Mouse (Mus musculus) c-Kit-positive CD71-positive TER-119-negative erythroid progenitor cells, embryonic 14.5 days (primary cell): Measurements from ENCODE around the gene Slc30a4.

Experiments
- DNase-seq: peaks from one replicate; pipeline ENCODE4 v3.0.0-alpha.2; 2013; ENCODE audit warnings: low read depth

The Slc30a4 gene

DNA sequence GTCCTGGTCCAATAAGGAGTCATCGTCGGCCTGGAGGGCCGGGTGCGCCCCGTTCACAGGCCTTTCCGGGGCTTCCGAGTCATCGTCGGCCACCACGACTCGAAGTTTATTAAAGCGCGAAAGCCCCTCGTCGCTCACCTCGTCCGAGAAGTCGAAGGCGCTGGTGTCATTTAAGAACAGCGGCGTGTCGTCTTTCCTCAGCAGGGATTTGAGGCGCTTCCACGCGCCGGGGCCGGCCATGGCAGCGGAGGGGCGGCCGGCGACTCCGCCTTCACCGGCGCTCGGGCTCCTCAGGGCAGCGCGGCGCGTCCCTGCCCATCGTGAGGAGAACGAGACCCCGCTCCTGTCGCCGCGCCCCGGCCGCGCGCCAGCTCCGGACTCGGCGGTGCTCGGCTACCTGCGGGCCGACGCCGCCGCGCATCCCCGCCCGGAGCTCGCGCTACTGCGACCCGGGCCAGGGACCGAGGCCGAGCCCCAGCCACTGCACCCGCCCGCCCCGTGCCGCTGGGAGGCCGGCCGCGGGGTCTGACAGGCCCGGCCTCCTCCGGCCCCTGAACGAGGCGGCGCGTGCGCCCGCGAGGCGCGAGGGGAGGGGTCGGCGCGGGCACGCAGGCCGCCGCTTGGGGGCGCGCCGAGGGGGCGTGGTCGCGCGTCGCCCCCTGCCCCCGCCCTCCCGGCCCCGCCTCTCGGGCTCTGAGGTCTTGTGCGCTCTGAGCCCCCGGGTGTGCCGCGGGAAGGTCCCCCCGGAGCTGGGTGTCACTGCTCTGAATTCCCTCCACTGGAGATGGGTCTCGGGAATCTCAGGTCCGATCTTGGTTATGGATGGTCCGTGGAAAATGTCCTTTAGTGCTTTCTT lies at the start of gene Slc30a4:
TSS of gene Slc30a4 (minus strand) at position 483 of the 856 bp plus-strand sequence.
- DNase-seq: no peak

GRCm38 (mm10) chr2:122746461-122746860 lies 44.0 kb upstream of the Slc30a4 start:
- DNase-seq: no peak

- peak; percentile 10 for DNase-seq
These were observed 36.6 kb upstream of the Slc30a4 start for GRCm38 (mm10) chr2:122739023-122739422.

DNA sequence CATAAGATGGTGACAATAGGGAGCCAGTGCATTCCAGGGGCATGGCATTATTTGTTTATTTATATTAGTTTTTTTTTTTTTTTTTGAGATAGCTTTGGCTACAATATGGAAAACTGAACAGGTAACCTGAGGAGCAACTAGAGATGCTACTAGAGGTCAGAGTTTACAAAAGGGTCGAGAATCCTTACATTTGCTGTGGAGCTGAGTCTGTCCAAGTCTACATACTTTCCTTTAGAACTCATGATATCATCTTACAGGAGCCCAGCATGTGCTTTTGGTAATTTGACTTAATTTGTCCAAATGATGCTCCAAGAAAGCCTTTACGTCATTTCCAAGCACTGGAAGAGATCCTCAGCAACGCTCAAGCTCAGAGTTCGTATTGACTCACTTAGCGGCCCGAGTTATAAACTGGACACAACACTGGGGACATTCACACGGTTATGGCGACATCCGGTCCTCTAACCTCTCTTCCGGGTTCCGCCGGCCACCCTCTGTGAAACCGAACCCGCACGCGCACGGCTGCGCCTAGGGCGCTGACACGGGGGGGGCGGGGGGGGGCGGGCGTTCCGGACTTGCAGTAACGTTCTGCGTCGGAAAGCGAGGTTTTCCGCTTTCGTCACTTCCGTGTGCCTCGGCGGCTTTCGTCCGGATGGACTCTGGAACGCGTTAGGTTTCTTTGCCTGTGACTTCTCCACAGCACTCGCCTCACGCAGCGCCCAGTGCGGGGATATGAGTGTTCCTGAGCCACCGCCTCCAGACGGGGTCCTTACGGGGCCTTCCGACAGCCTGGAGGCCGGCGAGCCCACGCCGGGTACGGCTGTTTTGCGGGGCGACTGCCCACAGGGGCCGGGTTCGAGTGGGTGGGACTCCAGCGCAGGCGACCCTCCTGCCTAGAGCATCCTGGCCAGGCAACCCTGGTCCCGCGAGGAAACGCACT lies 35.7 kb upstream of the Slc30a4 start, which contains the start of gene Bloc1s6:
TSS of gene Bloc1s6 (plus strand) at position 610 of the 937 bp plus-strand sequence.
- peak; percentile 85 for DNase-seq

DNA sequence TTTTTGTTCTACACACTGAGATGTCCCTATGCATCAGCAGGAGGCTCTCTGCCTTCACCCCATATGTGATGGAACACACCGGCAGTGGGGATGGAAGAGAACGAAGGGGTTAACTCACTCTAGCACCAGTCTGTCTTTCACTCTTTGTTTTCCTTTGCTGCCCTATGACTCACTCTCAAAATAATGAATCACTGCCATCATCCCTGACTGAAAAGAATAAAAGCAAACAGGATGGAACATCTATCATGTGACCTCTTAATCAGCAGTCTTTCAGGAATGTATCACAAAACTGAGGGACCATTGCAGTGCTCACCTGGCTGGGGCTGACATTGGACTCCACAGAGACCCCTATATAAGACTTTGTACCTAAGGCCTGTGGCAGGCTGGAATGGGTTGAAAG lies 29.0 kb upstream of the Slc30a4 start:
- no peak for DNase-seq

GRCm38 (mm10) chr2:122725604-122726003 lies 23.1 kb upstream of the Slc30a4 start:
- peak; percentile 20 for DNase-seq

GRCm38 (mm10) chr2:122720564-122720963 lies 18.1 kb upstream of the Slc30a4 start:
- no peak for DNase-seq

DNA sequence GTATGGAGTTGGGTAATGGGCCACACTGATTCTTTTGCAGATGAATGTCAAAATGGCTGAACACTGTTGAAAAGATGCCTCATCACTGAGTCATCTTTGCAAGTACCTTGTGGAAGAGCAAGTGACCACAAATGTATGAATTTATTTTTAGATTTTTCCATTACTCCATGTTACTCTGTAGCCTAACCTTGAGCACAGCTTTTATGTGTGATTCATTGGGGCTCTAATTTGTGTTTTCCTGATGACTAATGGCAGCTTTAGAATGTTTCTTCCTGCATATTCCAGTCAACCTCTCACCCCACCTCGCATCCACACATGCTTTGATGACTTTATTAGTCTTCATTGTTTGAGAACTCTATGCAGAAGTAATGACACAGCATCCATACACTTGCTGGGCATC lies 16.8 kb upstream of the Slc30a4 start:
- DNase-seq: no peak

GRCm38 (mm10) chr2:122716301-122716842 lies 13.9 kb upstream of the Slc30a4 start:
- DNase-seq: no peak

GRCm38 (mm10) chr2:122715148-122715692 lies 12.8 kb upstream of the Slc30a4 start:
- no peak for DNase-seq

- DNase-seq: no peak
These were observed 10.4 kb upstream of the Slc30a4 start for GRCm38 (mm10) chr2:122712848-122713247.

DNA sequence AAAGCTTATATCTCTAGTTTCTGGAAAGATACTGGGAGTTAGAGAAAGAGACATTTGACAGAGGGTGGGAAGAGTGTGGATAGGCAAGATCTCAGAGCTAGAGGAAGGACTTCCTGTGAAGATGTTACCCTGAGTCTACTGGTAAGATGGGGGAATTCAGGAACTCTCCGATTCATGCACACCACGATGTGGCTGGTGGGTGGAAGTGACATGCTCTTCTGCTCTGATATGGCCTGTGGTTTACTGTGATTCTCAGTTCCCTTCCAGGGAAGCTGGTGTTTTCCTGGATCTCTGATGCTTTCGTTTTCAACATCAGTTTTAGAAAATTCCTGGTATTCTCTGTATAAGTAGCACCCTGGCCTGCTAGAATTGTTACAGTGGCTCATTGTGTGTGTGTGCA lies 9.4 kb upstream of the Slc30a4 start:
- no peak for DNase-seq

GRCm38 (mm10) chr2:122709156-122709555 lies 6.7 kb upstream of the Slc30a4 start:
- no peak for DNase-seq

DNA sequence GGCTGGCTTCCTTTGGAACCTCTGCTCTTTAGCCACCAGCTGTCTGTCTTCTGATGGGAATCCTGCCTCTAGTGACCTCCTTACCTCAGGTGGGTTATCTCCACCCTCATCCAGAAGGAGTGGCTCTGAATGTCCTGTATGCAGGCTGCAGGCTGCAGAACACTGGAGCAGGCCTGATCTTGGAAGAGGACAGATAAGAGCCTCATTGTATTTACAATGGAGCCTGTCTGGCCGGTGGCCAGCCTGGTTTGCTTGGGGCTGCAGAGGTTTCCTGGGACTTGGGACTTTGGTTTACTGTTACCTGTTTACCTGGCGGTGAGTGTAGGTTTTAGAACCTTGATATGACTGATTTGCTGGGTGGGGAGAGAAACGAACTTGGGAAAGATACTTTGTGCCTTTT lies 5.6 kb upstream of the Slc30a4 start:
- DNase-seq: no peak

DNA sequence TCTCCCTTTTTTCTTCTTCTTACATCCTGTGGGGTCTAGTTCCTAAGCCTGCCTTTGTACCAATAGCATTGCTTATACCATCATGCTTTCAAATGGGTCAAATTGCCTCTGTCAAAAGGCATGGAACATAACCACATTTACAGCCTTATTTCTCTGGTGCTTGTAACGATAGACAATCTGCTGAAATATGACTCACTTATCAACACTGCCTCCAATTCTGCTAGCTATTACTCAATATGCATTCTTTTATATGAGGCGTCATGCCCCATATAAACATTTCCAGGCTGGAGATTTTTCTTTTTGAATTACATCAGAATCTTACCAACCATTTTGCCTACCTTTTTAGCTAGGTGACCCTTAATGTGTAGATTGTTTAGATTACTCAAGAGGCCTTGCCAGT lies 2.1 kb upstream of the Slc30a4 start:
- no peak for DNase-seq

DNA sequence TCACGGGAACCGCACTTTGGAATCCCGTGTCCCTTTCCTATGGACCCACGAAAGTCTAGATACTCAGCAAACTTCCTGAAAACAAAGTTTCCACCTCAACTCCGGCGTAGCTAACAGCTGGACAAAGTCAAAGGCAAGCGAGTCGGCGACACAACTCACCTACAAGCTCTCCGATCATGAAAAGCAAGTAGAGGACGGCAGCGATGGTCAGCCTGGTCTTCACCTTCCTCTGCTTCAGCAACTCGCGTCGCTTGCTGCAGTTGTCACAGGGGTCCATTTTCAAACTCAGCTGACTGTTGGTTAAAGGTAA lies 637 bp downstream of the Slc30a4 start:
- no peak for DNase-seq

GRCm38 (mm10) chr2:122701012-122701411 lies 1.5 kb downstream of the Slc30a4 start:
- DNase-seq: no peak

DNA sequence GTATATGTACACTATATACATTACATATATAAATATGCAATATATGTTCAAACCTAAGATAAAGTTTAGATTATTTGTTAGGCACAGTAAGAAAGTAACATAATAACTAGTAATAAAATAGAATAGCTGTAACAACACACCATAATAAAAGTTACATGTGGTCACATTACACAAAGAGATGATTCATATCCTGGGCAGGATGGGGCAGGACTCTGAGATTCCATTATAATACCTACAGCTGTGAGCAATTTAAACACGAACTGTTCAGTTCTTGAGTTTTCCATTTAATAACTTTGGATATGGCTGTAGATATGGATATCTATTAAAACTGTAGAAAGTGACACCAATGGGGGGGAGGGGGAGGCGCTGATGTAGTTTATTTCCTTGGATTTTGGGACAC lies 4.9 kb downstream of the Slc30a4 start:
- no peak for DNase-seq

DNA sequence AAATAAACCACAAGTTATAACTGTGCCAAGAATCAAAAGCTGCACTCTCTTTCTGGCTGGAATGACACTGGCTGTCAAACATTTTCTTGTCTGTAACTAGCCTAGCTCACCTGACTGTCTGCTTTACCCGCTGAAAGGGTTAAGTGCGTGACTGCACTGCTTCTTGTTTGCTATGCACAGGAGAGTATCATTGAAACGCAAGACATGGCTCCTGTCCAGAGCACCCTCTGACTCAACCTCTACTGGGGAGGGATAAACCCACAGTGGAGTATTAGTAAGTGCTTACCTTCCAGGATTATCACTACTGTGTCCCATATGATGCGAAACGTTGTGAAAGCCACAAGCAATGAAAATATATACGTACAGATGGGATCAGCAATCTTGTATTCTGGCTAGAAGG lies 15.8 kb downstream of the Slc30a4 start:
- no peak for DNase-seq

DNA sequence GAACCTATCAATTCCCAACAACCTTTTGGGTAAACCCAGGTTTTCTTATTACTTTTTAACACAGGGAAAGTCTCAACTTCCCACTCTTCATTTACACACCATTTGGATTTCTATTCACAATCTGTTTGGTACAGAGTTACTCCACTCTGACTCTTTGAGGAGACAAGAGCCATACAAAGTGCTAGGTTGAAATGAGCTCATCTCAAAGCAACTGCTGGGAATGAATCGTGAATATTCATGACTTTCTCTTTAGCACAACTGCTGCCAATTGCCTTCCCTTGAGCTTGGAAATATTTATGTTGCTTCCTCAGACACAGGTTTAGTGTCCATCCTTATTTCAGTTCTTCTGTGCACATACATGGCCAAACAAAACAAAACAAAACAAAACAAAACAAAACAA lies 18.8 kb downstream of the Slc30a4 start:
- no peak for DNase-seq

GRCm38 (mm10) chr2:122682520-122682919 lies 19.9 kb downstream of the Slc30a4 start:
- no peak for DNase-seq

GRCm38 (mm10) chr2:122681379-122682137 lies 20.9 kb downstream of the Slc30a4 start:
- DNase-seq: no peak
